Mouse (Mus musculus): ENCODE data around the gene Scrn2. TPM values are rescaled to one million over a fixed set of nuclear protein-coding genes. Genes with fewer than 3 reads are reported as not detected.

Gene Scrn2
- polyA plus RNA-seq, 1 experiment from 2014 or later: 14.5 TPM

DNA sequence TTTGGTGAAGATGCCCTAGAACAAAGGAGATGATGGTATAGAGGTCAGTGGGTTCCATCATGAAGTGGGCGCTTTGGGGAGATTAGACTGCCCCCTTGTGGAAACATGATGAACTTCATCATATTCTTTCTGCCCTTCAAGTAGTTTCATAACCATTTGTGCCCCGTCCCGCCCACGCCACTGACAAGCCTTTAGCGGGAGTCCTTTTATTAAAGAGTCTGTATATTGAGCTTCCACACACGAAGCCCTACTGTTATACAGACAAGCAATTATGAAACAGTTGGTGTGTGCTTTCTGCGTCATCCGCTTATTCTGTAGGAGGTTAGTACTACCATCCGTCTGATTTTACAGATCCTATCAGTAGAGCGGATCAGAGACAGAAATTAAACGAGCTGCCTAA, 53.2 kb downstream of the Scrn2 start:
- no peak overlapping the region for H3K4me2 ChIP-seq (ENCODE audit: low read length)
- H3K9ac ChIP-seq (ENCODE audit: low read depth, low read length): no peak overlapping the region
- no peaks in the 10 kb centered on the region for H3K36me3 ChIP-seq (ENCODE audit: control insufficient read depth, insufficient read depth, low read length)
- ATAC-seq: no peak
- H3K27ac ChIP-seq (ENCODE audit: low read depth, low read length): no peak overlapping the region
- peaks cover 5% of the 10 kb centered on the region; the same call in 1 of the 2 replicates for H3K4me1 ChIP-seq (ENCODE audit: control insufficient read depth, insufficient read depth, low read depth, low read length)
- no peak overlapping the region for H3K4me3 ChIP-seq (ENCODE audit: low read length)
- 41% methylated on average over 11 of the region's 11 CpGs for WGBS
- no peaks in the 10 kb centered on the region for H3K27me3 ChIP-seq (replicated peaks; ENCODE audit: control insufficient read depth, insufficient read depth, low read length)
- no peaks in the 10 kb centered on the region for H3K9me3 ChIP-seq (ENCODE audit: control insufficient read depth, low read length)

Small RNA genes lying within 50 kb of the gene (microRNA-seq; reads per million reads assigned to microRNA genes)
- gene Mir8103: not detected

Other genes with a start within 250 kb of the Scrn2 start
- gene Cbx1, start 240.8 kb upstream of the Scrn2 start, polyA plus RNA-seq (2015; fragmentation: Nextera tagmentation; extraction: Ambion mirVana): 51.6 and 52.0 TPM in 2 replicates
- 83.3 and 86.9 TPM in 2 replicates for gene Nfe2l1, start 200.0 kb upstream of the Scrn2 start, polyA plus RNA-seq (2015; fragmentation: Nextera tagmentation; extraction: Ambion mirVana)
- gene Copz2, start 180.1 kb upstream of the Scrn2 start, polyA plus RNA-seq (2015; fragmentation: Nextera tagmentation; extraction: Ambion mirVana): 22.2 and 27.4 TPM in 2 replicates
- 81.2 and 84.8 TPM in 2 replicates for gene Cdk5rap3, start 113.4 kb upstream of the Scrn2 start, polyA plus RNA-seq (2015; fragmentation: Nextera tagmentation; extraction: Ambion mirVana)
- gene Prr15l, start 101.8 kb upstream of the Scrn2 start, polyA plus RNA-seq (2015; fragmentation: Nextera tagmentation; extraction: Ambion mirVana): 0.35 and 0.60 TPM in 2 replicates
- 36.2 and 37.3 TPM in 2 replicates for gene Pnpo, start 86.0 kb upstream of the Scrn2 start, polyA plus RNA-seq (2015; fragmentation: Nextera tagmentation; extraction: Ambion mirVana)
- gene Sp2, start 47.0 kb upstream of the Scrn2 start, polyA plus RNA-seq (2015; fragmentation: Nextera tagmentation; extraction: Ambion mirVana): 13.5 and 19.0 TPM in 2 replicates
- gene Sp6, start 16.5 kb upstream of the Scrn2 start, polyA plus RNA-seq (2015; fragmentation: Nextera tagmentation; extraction: Ambion mirVana): 0.32 and 0.35 TPM in 2 replicates
- 3.4 and 3.9 TPM in 2 replicates for gene Lrrc46, start 11.5 kb downstream of the Scrn2 start, polyA plus RNA-seq (2015; fragmentation: Nextera tagmentation; extraction: Ambion mirVana)
- gene Mrpl10, start 11.6 kb downstream of the Scrn2 start, polyA plus RNA-seq (2015; fragmentation: Nextera tagmentation; extraction: Ambion mirVana): 63.4 and 66.9 TPM in 2 replicates
- 12.5 and 12.9 TPM in 2 replicates for gene Osbpl7, start 20.7 kb downstream of the Scrn2 start, polyA plus RNA-seq (2015; fragmentation: Nextera tagmentation; extraction: Ambion mirVana)
- 0.15 and 0.22 TPM in 2 replicates for gene Tbx21, start 85.4 kb downstream of the Scrn2 start, polyA plus RNA-seq (2015; fragmentation: Nextera tagmentation; extraction: Ambion mirVana)
- gene Tbkbp1, start 121.6 kb downstream of the Scrn2 start, polyA plus RNA-seq (2015; fragmentation: Nextera tagmentation; extraction: Ambion mirVana): 7.2 and 7.8 TPM in 2 replicates
- gene Kpnb1, start 157.9 kb downstream of the Scrn2 start, polyA plus RNA-seq (2015; fragmentation: Nextera tagmentation; extraction: Ambion mirVana): 29.7 and 31.4 TPM in 2 replicates

Measured in hindbrain, embryonic 16.5 days (tissue).